Mouse (Mus musculus) liver, embryonic 15.5 days (tissue): ENCODE results near the gene Actg2. TPM values are rescaled to one million over a fixed set of nuclear protein-coding genes. Genes with fewer than 3 reads are reported as not detected.

Experiments
- ATAC-seq: fragments of 200-750 bp; cut with Nextera tagmentation; 2 replicates; pipeline ENCODE4 v1.8.0; 2017; ENCODE audit warnings: moderate number of reproducible peaks, mild to moderate bottlenecking, moderate library complexity; ENCODE audit not compliant: insufficient read depth
- H3K27ac ChIP-seq: fragments of 300-500 bp; sonication (generic); replicated peaks from 2 replicates; pipeline ENCODE4 v1.5.1; 2015; ENCODE audit warnings: mild to moderate bottlenecking, inconsistent platforms
- H3K27me3 ChIP-seq: fragments of 300-500 bp; sonication (generic); 2 replicates; pipeline ENCODE4 v1.6.1; 2015; ENCODE audit warnings: mild to moderate bottlenecking, inconsistent platforms
- H3K36me3 ChIP-seq: fragments of 300-500 bp; sonication (generic); replicated peaks from 2 replicates; pipeline ENCODE4 v1.6.1; 2015; ENCODE audit warnings: moderate library complexity, mild to moderate bottlenecking, inconsistent platforms
- H3K4me1 ChIP-seq: fragments of 300-500 bp; sonication (generic); replicated peaks from 2 replicates; pipeline ENCODE4 v1.6.1; 2015; ENCODE audit warnings: inconsistent platforms
- H3K4me2 ChIP-seq: fragments of 300-500 bp; sonication (generic); 2 replicates; pipeline ENCODE4 v1.6.1; 2015; ENCODE audit warnings: moderate library complexity, mild to moderate bottlenecking, inconsistent platforms
- H3K4me3 ChIP-seq: fragments of 300-500 bp; sonication (generic); replicated peaks from 2 replicates; pipeline ENCODE4 v1.5.1; 2015; ENCODE audit warnings: mild to moderate bottlenecking, inconsistent platforms
- H3K9ac ChIP-seq: fragments of 300-500 bp; sonication (generic); 2 replicates; pipeline ENCODE4 v1.6.1; 2015; ENCODE audit warnings: moderate library complexity, mild to moderate bottlenecking, inconsistent platforms
- H3K9me3 ChIP-seq: fragments of 300-500 bp; sonication (generic); replicated peaks from 2 replicates; pipeline ENCODE4 v1.6.1; 2016; ENCODE audit warnings: inconsistent platforms
- WGBS: fragments of 180-500 bp; shearing (Covaris S2); methylation state at CpG from one replicate; pipeline ENCODE4 v1.1.7; 2015; ENCODE audit warnings: mixed read lengths; ENCODE audit not compliant: insufficient replicate concordance; 5-methylcytosine and 5-hydroxymethylcytosine counted together
- polyA plus RNA-seq: library from polyadenylated mRNA; unstranded; fragments of >200 nt; fragmentation: Nextera tagmentation; extraction: Ambion mirVana; gene quantifications from 2 replicates; pipeline ENCODE4 v1.2.1, GENCODE M21; 2015

The Actg2 gene
- polyA plus RNA-seq, 1 experiment from 2014 or later, result 4.1 TPM

GRCm38 (mm10) chr6:83555972-83556371 is 19.9 kb upstream of the Actg2 start:
- Histone ChIP-seq H3K4me1 (no peaks in the 10 kb centered on the region), H3K9ac (no peak overlapping the region), H3K4me3 (no peak overlapping the region), H3K36me3 (peaks cover 17% of the 10 kb centered on the region; the same call in 1 of the 2 replicates), H3K9me3 (no peaks in the 10 kb centered on the region), H3K4me2 (no peak overlapping the region), H3K27ac (no peak overlapping the region), H3K27me3 (no peaks in the 10 kb centered on the region)
- WGBS, result 65% methylated on average over 6 of the region's 6 CpGs
- no peak for ATAC-seq

- no peaks in the 10 kb centered on the region for H3K4me1 ChIP-seq
- no peaks in the 10 kb centered on the region for H3K27me3 ChIP-seq
- peaks cover 18% of the 10 kb centered on the region; the same call in 1 of the 2 replicates for H3K36me3 ChIP-seq
- no peak overlapping the region for H3K4me3 ChIP-seq
- ATAC-seq, result no peak
- H3K9ac ChIP-seq, result no peak overlapping the region
- H3K9me3 ChIP-seq, result no peaks in the 10 kb centered on the region
- WGBS, result 78% methylated on average over 5 of the region's 5 CpGs
- no peak overlapping the region for H3K27ac ChIP-seq
- no peak overlapping the region for H3K4me2 ChIP-seq
Measured at GRCm38 (mm10) chr6:83548346-83548745, 12.3 kb upstream of the Actg2 start.

- Histone ChIP-seq H3K4me1 (no peaks in the 10 kb centered on the region), H3K4me3 (no peak overlapping the region), H3K36me3 (peaks cover 18% of the 10 kb centered on the region; the same call in 1 of the 2 replicates), H3K9ac (no peak overlapping the region), H3K27me3 (no peaks in the 10 kb centered on the region), H3K4me2 (no peak overlapping the region), H3K9me3 (no peaks in the 10 kb centered on the region), H3K27ac (no peak overlapping the region)
- 79% methylated on average over 3 of the region's 3 CpGs for WGBS
- ATAC-seq, result no peak
Measured at GRCm38 (mm10) chr6:83545778-83546177, 9.7 kb upstream of the Actg2 start.

- Histone ChIP-seq H3K9me3 (no peaks in the 10 kb centered on the region), H3K4me1 (no peaks in the 10 kb centered on the region), H3K36me3 (peaks cover 11% of the 10 kb centered on the region; the same call in 1 of the 2 replicates), H3K9ac (no peak overlapping the region), H3K4me3 (no peak overlapping the region), H3K27me3 (no peaks in the 10 kb centered on the region), H3K27ac (no peak overlapping the region), H3K4me2 (no peak overlapping the region)
- no peak for ATAC-seq
- whole genome bisulfite sequencing, result 67% methylated on average over 11 of the region's 11 CpGs
Measured at GRCm38 (mm10) chr6:83541756-83542456, 5.8 kb upstream of the Actg2 start.

GRCm38 (mm10) chr6:83540017-83540416 is 4.0 kb upstream of the Actg2 start:
- ATAC-seq, result no peak
- H3K36me3 ChIP-seq, result 0 out of 2 replicates have a peak, but pooled peaks cover 1% of the 10 kb centered on the region
- 34% methylated on average over 4 of the region's 4 CpGs for WGBS
- H3K9me3 ChIP-seq, result no peaks in the 10 kb centered on the region
- H3K4me1 ChIP-seq, result no peaks in the 10 kb centered on the region
- H3K27me3 ChIP-seq, result no peaks in the 10 kb centered on the region
- no peak overlapping the region for H3K9ac ChIP-seq
- no peak overlapping the region for H3K27ac ChIP-seq
- no peak overlapping the region for H3K4me2 ChIP-seq
- H3K4me3 ChIP-seq, result no peak overlapping the region

- Histone ChIP-seq H3K9me3 (no peaks in the 10 kb centered on the region), H3K4me2 (no peak overlapping the region), H3K4me3 (no peak overlapping the region), H3K4me1 (no peaks in the 10 kb centered on the region), H3K36me3 (no peaks in the 10 kb centered on the region), H3K27me3 (no peaks in the 10 kb centered on the region), H3K9ac (no peak overlapping the region), H3K27ac (no peak overlapping the region)
- 19% methylated on average over 6 of the region's 6 CpGs for WGBS
- no peak for ATAC-seq
Measured at GRCm38 (mm10) chr6:83536795-83537059, 662 bp upstream of the Actg2 start.

GRCm38 (mm10) chr6:83532608-83533007 is 3.5 kb downstream of the Actg2 start:
- 49% methylated on average over 2 of the region's 2 CpGs for WGBS

GRCm38 (mm10) chr6:83523194-83523593 is 12.9 kb downstream of the Actg2 start:
- no peak for ATAC-seq
- 0 out of 2 replicates have a peak overlapping the region, but pooled peaks have one; percentile 15 for H3K9ac ChIP-seq
- no peaks in the 10 kb centered on the region for H3K9me3 ChIP-seq
- peaks cover 9% of the 10 kb centered on the region; the same call in 1 of the 2 replicates for H3K27me3 ChIP-seq
- no peak overlapping the region for H3K4me2 ChIP-seq
- peaks cover 14% of the 10 kb centered on the region for H3K4me1 ChIP-seq
- no peak overlapping the region for H3K27ac ChIP-seq
- H3K36me3 ChIP-seq, result no peaks in the 10 kb centered on the region
- WGBS, result 31% methylated on average over 6 of the region's 6 CpGs
- H3K4me3 ChIP-seq, result no peak overlapping the region

More at GRCm38 (mm10) chr6:83532608-83533007, 3.5 kb downstream of the Actg2 start:
- Histone ChIP-seq H3K4me2 (no peak overlapping the region), H3K4me1 (no peaks in the 10 kb centered on the region), H3K27ac (no peak overlapping the region), H3K27me3 (no peaks in the 10 kb centered on the region), H3K36me3 (no peaks in the 10 kb centered on the region), H3K9ac (no peak overlapping the region), H3K4me3 (no peak overlapping the region), H3K9me3 (no peaks in the 10 kb centered on the region)
- no peak for ATAC-seq

GRCm38 (mm10) chr6:83521784-83522183 is 14.3 kb downstream of the Actg2 start:
- no peaks in the 10 kb centered on the region for H3K9me3 ChIP-seq
- H3K36me3 ChIP-seq, result no peaks in the 10 kb centered on the region
- H3K9ac ChIP-seq, result no peak overlapping the region
- peaks cover 14% of the 10 kb centered on the region for H3K4me1 ChIP-seq
- H3K4me3 ChIP-seq, result no peak overlapping the region
- peaks cover 9% of the 10 kb centered on the region; the same call in 1 of the 2 replicates for H3K27me3 ChIP-seq
- no peak overlapping the region for H3K4me2 ChIP-seq
- no peak overlapping the region for H3K27ac ChIP-seq
- WGBS, result 43% methylated on average over 6 of the region's 6 CpGs
- ATAC-seq, result no peak

GRCm38 (mm10) chr6:83518637-83519036 is 17.4 kb downstream of the Actg2 start:
- no peaks in the 10 kb centered on the region for H3K9me3 ChIP-seq
- H3K27me3 ChIP-seq, result peaks cover 9% of the 10 kb centered on the region; the same call in 1 of the 2 replicates
- no peak overlapping the region for H3K4me2 ChIP-seq
- 43% methylated on average over 3 of the region's 3 CpGs for WGBS
- no peak overlapping the region for H3K9ac ChIP-seq
- ATAC-seq, result no peak
- H3K4me3 ChIP-seq, result no peak overlapping the region
- no peak overlapping the region for H3K27ac ChIP-seq
- peaks cover 10% of the 10 kb centered on the region for H3K4me1 ChIP-seq
- H3K36me3 ChIP-seq, result no peaks in the 10 kb centered on the region

GRCm38 (mm10) chr6:83515172-83515571 is 20.9 kb downstream of the Actg2 start:
- Histone ChIP-seq H3K9me3 (no peaks in the 10 kb centered on the region), H3K4me2 (no peak overlapping the region), H3K4me3 (no peak overlapping the region), H3K27me3 (no peaks in the 10 kb centered on the region), H3K9ac (no peak overlapping the region), H3K36me3 (no peaks in the 10 kb centered on the region), H3K4me1 (no peaks in the 10 kb centered on the region), H3K27ac (no peak overlapping the region)
- ATAC-seq, result no peak
- 59% methylated on average over 3 of the region's 3 CpGs for WGBS

- Histone ChIP-seq H3K36me3 (no peaks in the 10 kb centered on the region), H3K9me3 (no peaks in the 10 kb centered on the region), H3K9ac (no peak overlapping the region), H3K4me3 (no peak overlapping the region), H3K27me3 (no peaks in the 10 kb centered on the region), H3K4me2 (no peak overlapping the region), H3K27ac (no peak overlapping the region), H3K4me1 (peaks cover 4% of the 10 kb centered on the region)
- 0 out of 2 replicates have a peak, but pooled peaks have one; percentile 25 for ATAC-seq
- whole genome bisulfite sequencing, result 4% methylated on average over 1 of the region's 1 CpGs
Measured at GRCm38 (mm10) chr6:83512495-83512894, 23.6 kb downstream of the Actg2 start.
